Mouse (Mus musculus) E14TG2a.4 (cell line): ENCODE results near the gene Katna1.

ENCODE experiments used
- CTCF ChIP-seq: conservative IDR thresholded peaks from 2 replicates; pipeline ENCODE4 v1.5.1; 2014; ENCODE audit warnings: low read length
- NANOG ChIP-seq: IDR thresholded peaks from 2 replicates; pipeline ENCODE4 v1.6.1; 2014; ENCODE audit warnings: borderline replicate concordance, low read length, mixed read lengths
- POU5F1 ChIP-seq: IDR thresholded peaks from 2 replicates; pipeline ENCODE4 v1.6.1; 2014; ENCODE audit warnings: low read length, borderline replicate concordance

DNA sequence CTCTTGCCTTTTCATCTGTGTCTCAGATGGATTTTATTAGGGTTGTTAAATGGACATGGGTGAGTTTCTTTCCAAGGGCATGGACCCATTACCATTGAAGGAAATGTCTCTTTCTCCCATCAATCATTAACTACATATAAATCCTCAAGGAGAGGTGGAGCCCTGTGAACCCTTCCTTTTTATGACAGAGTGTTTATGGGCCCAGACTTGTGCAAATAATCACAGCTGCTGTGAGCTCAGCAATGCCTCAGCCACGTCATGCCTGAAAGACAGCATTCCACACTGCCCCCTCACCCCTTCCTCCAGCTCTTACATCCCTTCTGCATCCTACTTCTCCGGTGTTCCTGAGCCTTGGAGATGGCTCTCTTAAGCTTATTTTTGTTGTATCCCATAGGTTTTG, 61.5 kb downstream of the Katna1 start:
- TF ChIP-seq CTCF (no peak), NANOG (no peak), POU5F1 (no peak)
